ENCODE assay signal across 8 mouse cellular contexts in genomic region chr10:94036375-94036758, GRCm38 (mm10). TPM values are rescaled to one million over a fixed set of nuclear protein-coding genes. Genes with fewer than 3 reads are reported as not detected.
A peak's percentile ranks its signal among the peaks of the same experiment; 100 is the strongest.
DNase-seq lines count a peak whose midpoint lies in the region; ATAC-seq lines count a peak whose summit lies in the region.

No protein-coding gene starts in this region.

- peak overlapping the region; percentile 68 for H3K4me2 ChIP-seq in hindbrain, embryonic 11.5 days (replicated peaks; ENCODE audit: low read depth, low read length)
- H3K4me2 ChIP-seq in midbrain, embryonic 13.5 days (replicated peaks) = peak overlapping the region; percentile 63

- WGBS in hindbrain, embryonic 11.5 days = under 1% methylated on average over 32 of the region's 32 CpGs
- WGBS in midbrain, embryonic 13.5 days = under 1% methylated on average over 32 of the region's 32 CpGs

- H3K9me3 ChIP-seq in hindbrain, embryonic 11.5 days (ENCODE audit: control insufficient read depth, low read length) = no peaks in the 10 kb centered on the region
- no peaks in the 10 kb centered on the region for H3K9me3 ChIP-seq in midbrain, embryonic 13.5 days

- DNase-seq in embryo, embryonic 10.5 days (ENCODE audit: low spot score) = peak; percentile 60
- no peak for DNase-seq in embryo, embryonic 9.5 days (ENCODE audit: extremely low spot score)
- DNase-seq in right cerebral cortex, adult 2 months (ENCODE audit: low spot score in 2 of 2) = peak; percentile 33 to 49
- no peak for DNase-seq in right cerebral cortex, postnatal 25 days
- DNase-seq in hindbrain, embryonic 11.5 days (ENCODE audit: low spot score) = no peak
- DNase-seq in adrenal gland, postnatal 36 days = no peak
- DNase-seq in spleen, postnatal 10 days (ENCODE audit: low spot score in 2 of 2) = no peak

- peak overlapping the region; percentile 85 for H3K9ac ChIP-seq in hindbrain, embryonic 11.5 days (ENCODE audit: low read depth, low read length)
- peak overlapping the region; percentile 78 for H3K9ac ChIP-seq in midbrain, embryonic 13.5 days (replicated peaks)

- H3K27ac ChIP-seq in hindbrain, embryonic 11.5 days (ENCODE audit: low read depth, low read length) = peak overlapping the region; percentile 67
- H3K27ac ChIP-seq in midbrain, embryonic 13.5 days = peak overlapping the region; percentile 66

- ATAC-seq in hindbrain, embryonic 11.5 days (ENCODE audit: low FRiP score) = peak; percentile 50
- no peak; the same call in 1 of the 2 replicates for ATAC-seq in midbrain, embryonic 13.5 days

- H3K36me3 ChIP-seq in hindbrain, embryonic 11.5 days (ENCODE audit: control insufficient read depth, insufficient read depth, low read length) = no peaks in the 10 kb centered on the region
- no peaks in the 10 kb centered on the region for H3K36me3 ChIP-seq in midbrain, embryonic 13.5 days

- peak overlapping the region; percentile 86 for H3K4me3 ChIP-seq in hindbrain, embryonic 11.5 days (ENCODE audit: low read depth, low read length)
- H3K4me3 ChIP-seq in midbrain, embryonic 13.5 days (replicated peaks) = peak overlapping the region; percentile 80

- H3K27me3 ChIP-seq in hindbrain, embryonic 11.5 days (ENCODE audit: control insufficient read depth, insufficient read depth, low read length) = no peaks in the 10 kb centered on the region
- no peaks in the 10 kb centered on the region for H3K27me3 ChIP-seq in midbrain, embryonic 13.5 days

- no peaks in the 10 kb centered on the region for H3K4me1 ChIP-seq in hindbrain, embryonic 11.5 days (replicated peaks; ENCODE audit: control insufficient read depth, insufficient read depth, low read length)
- H3K4me1 ChIP-seq in midbrain, embryonic 13.5 days (replicated peaks) = peaks cover 31% of the 10 kb centered on the region

RNA-seq across cellular contexts. Expression of gene Fgd6, which starts 0.6 kb away (rescaled TPM):
- polyA plus RNA-seq in hindbrain, embryonic 11.5 days (2014; fragmentation: Nextera tagmentation; extraction: Ambion mirVana) = 5.0 and 6.7 TPM in 2 replicates
- 2.5 and 2.7 TPM in 2 replicates for polyA plus RNA-seq in midbrain, embryonic 13.5 days (2015; fragmentation: Nextera tagmentation; extraction: Ambion mirVana)
- total RNA-seq in adrenal gland, postnatal 36 days (2021) = 1 to 10 TPM; 5.1 to 5.8 TPM

RNA-seq across cellular contexts. Expression of gene Vezt, which starts 0.8 kb away (rescaled TPM):
- polyA plus RNA-seq in hindbrain, embryonic 11.5 days (2014; fragmentation: Nextera tagmentation; extraction: Ambion mirVana) = 45.0 and 45.6 TPM in 2 replicates
- polyA plus RNA-seq in midbrain, embryonic 13.5 days (2015; fragmentation: Nextera tagmentation; extraction: Ambion mirVana) = 66.4 and 69.9 TPM in 2 replicates
- total RNA-seq in adrenal gland, postnatal 36 days (2021) = 10 to 100 TPM; 18.0 to 22.8 TPM

Comparison
In these comparisons a context has a peak if more than half of its experiments do, and no peak if none do; other contexts are left out.
1. DNase-seq: peak in embryo, embryonic 10.5 days (single experiment) and right cerebral cortex, adult 2 months (2 of 2); none in embryo, embryonic 9.5 days (single experiment), right cerebral cortex, postnatal 25 days (single experiment), hindbrain, embryonic 11.5 days (single experiment), adrenal gland, postnatal 36 days (0 of 2) and spleen, postnatal 10 days (0 of 2).